Mouse (Mus musculus) urinary bladder, adult 2 months (tissue): ENCODE results near the gene Plxnb3. TPM values are rescaled to one million over a fixed set of nuclear protein-coding genes. Genes with fewer than 3 reads are reported as not detected.
"Not testable (repeated sequence)": the region's sequence is repeated elsewhere in the genome, so short reads cannot be mapped to it uniquely, and the experiment has no call there.

Experiments used
- DNase-seq: peaks from one replicate; pipeline ENCODE4 v3.0.0; 2022; ENCODE audit warnings: low spot score
- polyA plus RNA-seq: library from polyadenylated mRNA; depleted of rRNA; stranded (reverse); fragments of >200 nt; gene quantifications from 2 replicates; pipeline ENCODE4 v1.2.3, GENCODE M21; 2012; rRNA removed

The Plxnb3 gene
- polyA plus RNA-seq, result 0.99 TPM in 2 replicates

DNA sequence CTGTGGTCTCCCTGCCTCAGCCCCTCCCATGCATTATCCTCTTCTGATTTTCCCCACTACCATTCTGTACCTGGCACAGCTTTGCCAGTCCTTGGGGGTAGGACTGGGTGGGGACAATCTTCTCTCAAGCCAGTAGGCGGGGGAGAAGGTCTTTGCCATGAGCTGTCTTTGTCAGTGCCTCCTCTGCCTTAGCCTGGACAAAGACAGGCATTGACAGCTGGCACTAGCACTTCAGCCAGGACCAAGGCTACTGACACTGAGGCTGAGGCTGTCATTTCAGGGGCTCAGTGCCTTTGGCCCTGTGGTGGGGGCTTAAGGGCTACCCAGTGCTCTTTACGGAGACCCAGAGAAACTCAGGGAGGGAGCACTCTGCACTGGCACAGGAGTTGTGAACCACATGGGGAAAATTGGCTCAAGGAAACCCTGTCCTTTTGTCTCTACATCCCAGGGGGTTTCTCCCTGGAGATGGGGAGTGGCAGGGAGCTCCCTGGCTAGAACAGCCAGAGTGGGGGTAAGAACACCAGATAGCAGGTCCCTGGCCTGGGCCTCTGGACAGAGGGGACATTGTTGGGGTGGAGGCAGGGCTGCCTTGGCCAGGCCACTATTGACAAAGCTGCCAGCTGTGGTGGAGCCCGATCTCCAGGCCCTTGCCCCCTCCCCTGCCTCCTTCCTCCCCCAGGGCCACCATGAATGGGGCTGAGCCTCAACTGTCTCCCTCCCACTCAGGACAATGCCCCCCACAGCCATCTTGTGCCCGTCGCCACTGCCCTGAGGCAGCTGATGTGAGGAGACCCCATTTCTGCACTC is at the start of gene Plxnb3:
Gene Plxnb3, plus strand, starts transcription at position 757 of the 807 bp plus-strand sequence.
- DNase-seq, result no peak

DNA sequence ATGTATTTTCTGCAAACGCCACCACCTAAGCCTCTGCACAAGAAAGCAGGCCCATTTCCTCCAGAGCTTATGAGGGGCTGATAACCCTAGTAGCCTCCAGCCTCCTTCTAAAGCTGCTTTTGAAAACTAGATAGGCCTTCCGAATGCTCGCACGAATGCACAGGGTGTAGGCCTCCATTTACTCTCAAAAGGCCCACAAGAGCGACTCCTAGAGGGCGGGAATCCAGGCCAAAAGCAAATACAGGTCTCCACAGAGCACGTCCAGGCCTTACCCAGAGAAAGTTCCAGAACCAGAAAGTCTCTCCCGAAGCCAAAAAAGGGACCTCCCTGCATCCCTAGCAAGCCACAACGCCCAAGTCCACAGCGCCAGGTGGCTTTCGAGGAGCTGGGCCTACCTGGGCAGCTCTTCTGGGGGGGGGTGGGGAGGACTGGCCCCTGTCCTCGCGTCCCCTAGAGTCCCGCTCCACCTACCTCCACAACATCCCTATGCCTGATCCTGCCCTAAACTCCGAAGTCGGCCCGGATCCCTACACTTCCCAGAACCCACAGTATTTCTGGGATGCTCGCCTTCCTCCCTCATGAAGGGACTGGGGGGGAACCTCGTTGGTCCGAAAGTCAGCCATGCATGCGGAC is 41.3 kb upstream of the Plxnb3 start:
- DNase-seq, result no peak

- DNase-seq, result peak; percentile 76
Measured at GRCm38 (mm10) chrX:73716109-73716661, 40.7 kb upstream of the Plxnb3 start, which contains the start of the genes Bcap31 and Abcd1. TSS of gene Bcap31 (minus strand) at chrX:73716175. TSS of gene Abcd1 (plus strand) at chrX:73716597.

- no peak for DNase-seq
Measured at GRCm38 (mm10) chrX:73716709-73717545, 40.0 kb upstream of the Plxnb3 start.

DNA sequence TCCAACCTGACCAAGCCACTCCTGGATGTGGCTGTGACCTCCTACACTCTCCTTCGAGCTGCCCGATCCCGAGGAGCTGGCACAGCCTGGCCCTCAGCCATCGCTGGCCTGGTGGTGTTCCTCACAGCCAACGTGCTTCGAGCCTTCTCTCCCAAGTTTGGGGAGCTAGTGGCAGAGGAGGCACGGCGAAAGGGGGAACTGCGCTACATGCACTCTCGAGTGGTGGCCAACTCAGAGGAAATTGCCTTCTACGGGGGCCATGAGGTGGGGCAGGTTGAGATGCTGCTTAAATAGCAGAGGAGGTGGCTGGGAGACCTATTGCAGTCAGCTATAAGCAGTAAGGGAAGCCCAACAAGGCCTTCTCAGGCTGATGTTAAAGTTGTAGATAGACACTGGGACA is 39.2 kb upstream of the Plxnb3 start:
- no peak for DNase-seq

- no peak for DNase-seq
Measured at GRCm38 (mm10) chrX:73718271-73718670, 38.6 kb upstream of the Plxnb3 start.

- DNase-seq, result no peak
Measured at GRCm38 (mm10) chrX:73718686-73719362, 38.1 kb upstream of the Plxnb3 start.

GRCm38 (mm10) chrX:73730908-73731307 is 26.0 kb upstream of the Plxnb3 start:
- DNase-seq, result no peak

DNA sequence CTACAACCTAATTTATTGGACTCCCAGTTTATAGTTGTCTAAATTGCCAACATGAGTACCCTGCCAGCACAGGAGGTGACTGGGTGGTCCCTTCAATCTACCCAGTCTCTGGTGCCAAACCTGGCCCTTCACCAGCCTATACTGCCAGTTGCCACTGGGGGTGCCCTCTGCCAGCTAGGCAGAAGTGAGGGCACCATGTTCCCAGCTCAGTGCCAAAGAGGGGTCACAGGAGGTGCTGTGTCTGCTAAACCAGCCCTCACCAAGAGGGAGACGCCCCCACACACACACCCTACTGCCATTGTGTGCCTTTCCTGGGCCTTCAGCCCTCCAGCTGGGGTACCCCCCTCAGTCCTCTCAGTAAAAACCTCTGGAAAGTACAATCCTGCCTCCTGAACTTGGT is 18.7 kb upstream of the Plxnb3 start:
- DNase-seq, result no peak

DNA sequence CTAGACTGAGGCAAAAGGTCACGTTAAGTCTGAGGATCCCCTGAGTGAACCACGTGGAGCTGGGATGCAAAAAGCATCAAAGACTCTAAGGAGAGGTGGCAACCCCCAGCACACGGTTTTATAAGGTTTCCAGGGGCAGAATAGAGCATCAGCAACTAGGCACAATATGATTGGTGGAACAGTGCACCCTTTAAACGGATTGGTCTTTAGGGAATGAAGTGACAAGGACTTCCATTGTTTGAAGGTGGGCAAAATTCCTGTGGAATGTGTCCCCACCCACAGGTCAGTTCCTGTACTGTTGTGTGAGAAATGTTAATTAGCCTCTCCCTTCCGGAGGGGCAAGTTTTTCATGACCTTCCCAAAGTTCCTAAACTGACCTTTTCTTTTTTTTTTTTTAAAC is 17.7 kb upstream of the Plxnb3 start:
- DNase-seq, result no peak

GRCm38 (mm10) chrX:73739841-73740240 is 17.0 kb upstream of the Plxnb3 start:
- DNase-seq, result not testable (repeated sequence)

DNA sequence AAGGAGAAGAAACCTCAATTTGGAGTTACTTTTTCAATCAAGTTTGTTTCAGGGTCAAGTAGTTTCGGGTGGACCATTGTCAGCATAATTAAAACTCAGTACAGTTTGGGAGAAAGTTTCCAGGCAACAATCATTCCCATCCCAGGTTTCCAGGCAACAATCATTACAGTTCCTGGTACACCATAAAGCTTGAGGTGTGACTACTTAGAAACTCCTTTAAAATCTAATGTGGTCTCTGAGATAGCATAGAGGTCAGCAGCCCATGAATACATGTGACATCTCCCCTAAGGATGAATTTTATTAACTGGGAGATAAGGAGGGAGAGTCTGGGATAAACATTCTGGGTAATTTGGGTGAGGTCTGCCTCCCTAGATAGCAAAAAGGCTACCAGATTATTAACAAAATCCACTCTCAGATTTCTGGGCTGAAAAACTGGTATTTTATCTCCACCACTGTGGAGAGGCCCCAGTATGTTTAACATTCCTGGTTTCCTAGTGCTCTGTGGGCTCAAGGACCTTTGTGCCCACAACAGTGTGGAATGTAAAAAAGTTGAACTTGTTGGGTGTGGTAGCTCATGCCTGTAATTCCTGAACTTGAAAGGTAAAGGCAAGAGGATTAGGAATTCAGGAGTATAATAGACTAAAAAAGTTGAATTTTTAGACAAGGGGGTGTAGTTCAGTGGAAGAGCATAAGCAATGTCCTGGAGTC is 12.0 kb upstream of the Plxnb3 start:
- no peak for DNase-seq

GRCm38 (mm10) chrX:73748977-73749376 is 7.9 kb upstream of the Plxnb3 start:
- no peak for DNase-seq

DNA sequence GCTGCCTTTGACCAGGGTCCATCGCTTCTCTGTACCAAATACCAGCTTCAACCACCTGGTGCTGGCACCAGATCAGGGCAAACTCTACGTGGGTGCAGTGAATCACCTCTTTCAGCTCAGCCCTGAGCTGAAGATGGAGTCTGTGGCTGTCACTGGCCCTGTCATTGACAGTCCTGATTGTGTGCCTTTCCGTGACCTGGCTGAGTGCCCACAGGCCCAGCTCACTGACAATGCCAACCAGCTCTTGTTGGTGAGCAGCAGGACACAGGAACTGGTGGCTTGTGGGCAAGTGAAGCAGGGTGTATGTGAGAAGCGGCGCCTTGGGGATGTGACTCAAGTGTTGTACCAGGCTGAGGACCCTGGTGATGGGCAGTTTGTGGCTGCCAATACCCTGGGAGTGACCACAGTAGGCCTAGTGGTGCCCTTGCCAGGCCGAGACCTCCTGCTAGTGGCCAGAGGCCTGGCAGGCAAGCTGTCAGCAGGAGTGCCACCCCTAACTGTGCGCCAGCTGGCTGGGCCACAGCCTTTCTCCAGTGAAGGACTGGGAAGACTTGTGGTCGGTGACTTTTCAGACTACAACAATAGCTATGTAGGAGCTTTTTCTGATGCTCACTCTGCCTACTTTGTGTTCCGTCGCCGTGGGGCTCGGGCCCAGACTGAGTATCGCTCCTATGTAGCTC is 1.9 kb downstream of the Plxnb3 start:
- peak; percentile 16 for DNase-seq

DNA sequence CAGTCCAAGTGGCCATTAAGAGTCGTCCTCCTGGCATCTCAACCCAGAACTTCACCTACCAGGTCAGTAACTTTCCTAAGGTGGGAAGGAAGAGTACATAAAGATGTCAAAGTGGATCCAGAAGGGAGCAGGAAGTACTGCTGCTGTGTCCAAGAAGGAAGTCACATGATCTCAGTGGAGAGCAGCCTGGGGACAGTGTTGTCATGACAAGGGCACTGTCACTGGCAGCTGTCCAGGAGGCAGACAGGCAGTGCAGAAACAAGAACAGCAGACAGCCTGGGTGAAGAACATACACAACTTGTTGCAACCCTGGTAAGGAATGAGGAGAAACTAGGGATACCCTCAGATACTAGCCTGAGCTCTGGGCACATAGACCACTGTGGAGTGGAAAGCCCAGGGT is 8.4 kb downstream of the Plxnb3 start:
- DNase-seq, result no peak

DNA sequence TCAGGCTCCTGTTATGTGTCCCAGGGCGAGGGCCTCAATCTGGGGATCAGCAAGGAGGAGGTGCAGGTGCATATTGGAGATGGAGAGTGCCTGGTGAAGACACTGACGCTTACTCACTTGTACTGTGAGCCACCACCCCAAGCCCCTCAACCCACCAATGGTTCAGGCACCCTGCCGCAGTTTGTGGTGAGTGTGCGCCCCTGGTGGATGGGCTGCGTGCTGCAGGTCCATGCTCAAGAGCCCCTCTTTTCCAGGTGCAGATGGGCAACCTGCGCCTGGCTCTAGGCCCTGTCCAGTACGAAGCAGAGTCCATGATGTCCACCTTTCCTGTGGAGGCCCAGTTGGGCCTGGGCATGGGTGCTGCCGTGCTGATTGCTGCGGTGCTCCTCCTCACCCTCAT is 10.4 kb downstream of the Plxnb3 start:
- DNase-seq, result peak; percentile 20

GRCm38 (mm10) chrX:73774168-73774760 is 17.4 kb downstream of the Plxnb3 start, which contains the start of gene Srpk3:
TSS of gene Srpk3 (plus strand) at chrX:73774405.
- no peak for DNase-seq

- no peak for DNase-seq
Measured at GRCm38 (mm10) chrX:73774802-73775483, 18.1 kb downstream of the Plxnb3 start.

DNA sequence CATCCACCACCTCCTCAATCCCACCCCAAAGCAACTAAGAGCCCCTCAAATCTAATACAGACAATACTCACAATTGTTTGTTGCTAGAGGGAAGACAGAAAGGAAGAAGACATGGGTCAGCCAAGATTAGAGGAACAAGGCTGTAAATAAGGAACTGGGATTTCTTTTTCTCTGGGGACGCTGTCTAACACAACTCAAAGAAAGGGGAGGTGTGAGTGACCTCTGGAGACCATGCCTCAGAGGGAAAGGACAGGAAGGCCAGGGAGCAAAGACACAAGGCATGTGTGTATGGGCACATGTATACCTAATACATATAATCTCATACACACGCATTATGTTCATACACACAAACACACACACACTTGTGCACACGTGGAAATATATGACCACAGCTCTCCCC is 25.3 kb downstream of the Plxnb3 start:
- DNase-seq, result no peak
